Mouse (Mus musculus) erythroblast, embryonic 14.5 days (primary cell): Measurements from ENCODE around the gene Eif2ak4.

ENCODE experiments used
- GATA1 ChIP-seq: IDR thresholded peaks from 2 replicates; pipeline ENCODE4 v1.6.1; 2012; ENCODE audit warnings: low read length, inconsistent platforms, mixed read lengths
- TAL1 ChIP-seq: IDR thresholded peaks from 3 replicates; pipeline ENCODE4 v1.6.1; 2012; ENCODE audit warnings: low read length, inconsistent platforms, mixed read lengths

- TF ChIP-seq GATA1 (no peak), TAL1 (no peak)
These were observed 97.0 kb downstream of the Eif2ak4 start for GRCm38 (mm10) chr2:118485415-118485814.
